Mouse (Mus musculus) liver, embryonic 14.5 days (tissue): ENCODE measurements around the gene Adamtsl3.

Experiments
- CTCF ChIP-seq: IDR thresholded peaks from 2 replicates; pipeline ENCODE4 v1.5.1; 2016; ENCODE audit warnings: antibody characterized with exemption, low read depth, control low read depth
- EP300 ChIP-seq: IDR thresholded peaks from 2 replicates; pipeline ENCODE4 v1.6.1; 2016; ENCODE audit warnings: antibody characterized with exemption, low read depth

DNA sequence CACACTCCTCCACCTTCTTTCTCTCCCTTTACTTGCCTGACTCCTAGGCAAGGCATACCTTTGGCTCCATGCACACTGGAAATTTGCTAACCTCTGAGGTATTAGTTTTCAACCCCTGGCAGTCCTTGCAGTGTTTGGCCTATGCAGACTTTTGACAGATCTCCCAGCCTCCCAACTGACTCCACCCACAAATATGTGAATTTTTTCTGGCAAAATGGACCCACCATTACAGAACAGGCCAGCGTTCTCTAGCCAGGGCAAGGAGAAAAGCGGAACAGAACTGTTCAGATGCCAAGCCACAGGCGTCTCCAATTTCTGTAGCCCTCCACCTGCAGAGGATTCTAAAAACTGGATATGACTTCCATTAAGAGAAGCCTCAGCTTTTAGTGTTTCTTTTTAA is 244.5 kb downstream of the Adamtsl3 start:
- TF ChIP-seq CTCF (no peak), EP300 (no peak)
